Mouse (Mus musculus) cerebellum, adult 18-20 months (tissue): Measurements from ENCODE around the gene Tspear.
"Not testable (repeated sequence)": the region's sequence is repeated elsewhere in the genome, so short reads cannot be mapped to it uniquely, and the experiment has no call there.

ENCODE experiments used
- DNase-seq, 2 experiments: peaks; one replicate each; pipeline ENCODE4 v3.0.0; 2021

The Tspear gene

GRCm38 (mm10) chr10:77685895-77686664, at the start of gene Tspear:
TSS of gene Tspear (plus strand) at chr10:77686569.
- no peak for DNase-seq

GRCm38 (mm10) chr10:77638956-77639355, 47.4 kb upstream of the Tspear start:
- DNase-seq: no peak

- DNase-seq: no peak
These were observed 43.2 kb upstream of the Tspear start for GRCm38 (mm10) chr10:77643160-77643559.

GRCm38 (mm10) chr10:77645571-77645970, 40.8 kb upstream of the Tspear start:
- DNase-seq: no peak

GRCm38 (mm10) chr10:77647461-77647860, 38.9 kb upstream of the Tspear start:
- DNase-seq: no peak

- DNase-seq: no peak
These were observed 38.5 kb upstream of the Tspear start for GRCm38 (mm10) chr10:77647901-77648300.

- DNase-seq: no peak
These were observed 34.3 kb upstream of the Tspear start for GRCm38 (mm10) chr10:77652046-77652445.

GRCm38 (mm10) chr10:77658286-77658994, 27.9 kb upstream of the Tspear start:
- DNase-seq: no peak

GRCm38 (mm10) chr10:77663949-77664665, 22.3 kb upstream of the Tspear start:
- no peak for DNase-seq

GRCm38 (mm10) chr10:77666342-77666741, 20.0 kb upstream of the Tspear start:
- DNase-seq: no peak

GRCm38 (mm10) chr10:77667402-77667801, 19.0 kb upstream of the Tspear start:
- DNase-seq: no peak

GRCm38 (mm10) chr10:77670710-77671109, 15.7 kb upstream of the Tspear start:
- no peak for DNase-seq

- no peak for DNase-seq
These were observed 14.8 kb upstream of the Tspear start for GRCm38 (mm10) chr10:77671519-77671918.

GRCm38 (mm10) chr10:77673765-77674164, 12.6 kb upstream of the Tspear start:
- DNase-seq: no peak

GRCm38 (mm10) chr10:77677562-77677961, 8.8 kb upstream of the Tspear start:
- no peak for DNase-seq

- no peak for DNase-seq
These were observed 3.4 kb upstream of the Tspear start for GRCm38 (mm10) chr10:77682994-77683393.

GRCm38 (mm10) chr10:77684181-77684580, 2.2 kb upstream of the Tspear start:
- DNase-seq: no peak

GRCm38 (mm10) chr10:77687021-77687420, 652 bp downstream of the Tspear start:
- no peak for DNase-seq

- DNase-seq: not testable (repeated sequence)
These were observed 4.0 kb downstream of the Tspear start, which contains the start of gene Gm19402 for GRCm38 (mm10) chr10:77690356-77690807. TSS of gene Gm19402 (minus strand) at chr10:77690757.

- DNase-seq: no peak
These were observed 10.8 kb downstream of the Tspear start, which contains the start of gene Gm9508 for GRCm38 (mm10) chr10:77697133-77697532. TSS of gene Gm9508 (minus strand) at chr10:77697233.

- DNase-seq: no peak
These were observed 20.0 kb downstream of the Tspear start, which contains the start of gene Gm10272 for GRCm38 (mm10) chr10:77706326-77706725. TSS of gene Gm10272 (plus strand) at chr10:77706626.

GRCm38 (mm10) chr10:77709831-77710230, 23.5 kb downstream of the Tspear start:
- no peak for DNase-seq

- not testable (repeated sequence) for DNase-seq
These were observed 24.8 kb downstream of the Tspear start, which contains the start of gene Gm10024 for GRCm38 (mm10) chr10:77711157-77711556. TSS of gene Gm10024 (plus strand) at chr10:77711457.
